Mouse (Mus musculus) heart, postnatal 0 days (tissue): Measurements from ENCODE around the gene Zeb2.

ENCODE experiments used
- CTCF ChIP-seq: IDR thresholded peaks from 2 replicates; pipeline ENCODE4 v1.5.1; 2016; ENCODE audit warnings: antibody characterized with exemption, control low read depth, low read depth
- EP300 ChIP-seq: IDR thresholded peaks from 2 replicates; pipeline ENCODE4 v1.6.1; 2016; ENCODE audit warnings: antibody characterized with exemption, low read depth

- no peak for TF ChIP-seq CTCF
- TF ChIP-seq EP300 = no peak
Observed at GRCm38 (mm10) chr2:45115211-45115610, 2.0 kb downstream of the Zeb2 start.
